Mouse (Mus musculus): ENCODE data around the gene Kdm8. TPM values are rescaled to one million over a fixed set of nuclear protein-coding genes. Genes with fewer than 3 reads are reported as not detected.

The Kdm8 gene
- polyA plus RNA-seq, 1 experiment from 2014 or later, result 10.7 TPM

- H3K4me3 ChIP-seq, result no peak overlapping the region
- no peak overlapping the region for H3K27ac ChIP-seq
- no peak overlapping the region for H3K4me2 ChIP-seq (replicated peaks)
- peaks cover 42% of the 10 kb centered on the region for H3K36me3 ChIP-seq
- no peaks in the 10 kb centered on the region for H3K9me3 ChIP-seq (replicated peaks)
- no peaks in the 10 kb centered on the region for H3K27me3 ChIP-seq
- H3K9ac ChIP-seq, result no peak overlapping the region
- peaks cover 13% of the 10 kb centered on the region for H3K4me1 ChIP-seq
- WGBS, result 94% methylated on average over 4 of the region's 4 CpGs
- no peak for ATAC-seq (ENCODE audit: low FRiP score)
Observed at GRCm38 (mm10) chr7:125470901-125471300, 26.4 kb downstream of the Kdm8 start.

- WGBS, result 32% methylated on average over 13 of the region's 13 CpGs
- Histone ChIP-seq H3K4me2 (replicated peaks) (no peak overlapping the region), H3K9ac (peak overlapping the region; percentile 2; the same call in 1 of the 2 replicates), H3K4me3 (no peak overlapping the region), H3K27ac (peak overlapping the region; percentile 42; the same call in 1 of the 2 replicates), H3K36me3 (peaks cover 30% of the 10 kb centered on the region), H3K4me1 (peaks cover 25% of the 10 kb centered on the region), H3K9me3 (replicated peaks) (no peaks in the 10 kb centered on the region), H3K27me3 (no peaks in the 10 kb centered on the region)
- peak; percentile 50 for ATAC-seq (ENCODE audit: low FRiP score)
Observed at GRCm38 (mm10) chr7:125471991-125472741, 27.7 kb downstream of the Kdm8 start.

GRCm38 (mm10) chr7:125474535-125474934, 30.1 kb downstream of the Kdm8 start:
- Histone ChIP-seq H3K27me3 (no peaks in the 10 kb centered on the region), H3K4me1 (peaks cover 31% of the 10 kb centered on the region), H3K4me3 (no peak overlapping the region), H3K4me2 (replicated peaks) (no peak overlapping the region), H3K36me3 (peaks cover 15% of the 10 kb centered on the region), H3K9ac (no peak overlapping the region), H3K27ac (no peak overlapping the region), H3K9me3 (replicated peaks) (no peaks in the 10 kb centered on the region)
- ATAC-seq (ENCODE audit: low FRiP score), result no peak
- 76% methylated on average over 4 of the region's 4 CpGs for WGBS

GRCm38 (mm10) chr7:125475601-125476251, 31.2 kb downstream of the Kdm8 start:
- peaks cover 31% of the 10 kb centered on the region for H3K4me1 ChIP-seq
- no peaks in the 10 kb centered on the region for H3K27me3 ChIP-seq
- H3K9me3 ChIP-seq (replicated peaks), result no peaks in the 10 kb centered on the region
- H3K4me2 ChIP-seq (replicated peaks), result no peak overlapping the region
- peaks cover 15% of the 10 kb centered on the region for H3K36me3 ChIP-seq
- no peak overlapping the region for H3K4me3 ChIP-seq
- H3K27ac ChIP-seq, result peak overlapping the region; percentile 35; the same call in 1 of the 2 replicates
- 55% methylated on average over 11 of the region's 11 CpGs for WGBS
- no peak for ATAC-seq (ENCODE audit: low FRiP score)
- no peak overlapping the region for H3K9ac ChIP-seq

GRCm38 (mm10) chr7:125478391-125478984, 34.0 kb downstream of the Kdm8 start:
- no peaks in the 10 kb centered on the region for H3K9me3 ChIP-seq (replicated peaks)
- peaks cover 24% of the 10 kb centered on the region for H3K36me3 ChIP-seq
- no peaks in the 10 kb centered on the region for H3K27me3 ChIP-seq
- 82% methylated on average over 7 of the region's 7 CpGs for WGBS
- peaks cover 24% of the 10 kb centered on the region for H3K4me1 ChIP-seq
- H3K27ac ChIP-seq, result no peak overlapping the region
- no peak overlapping the region for H3K4me2 ChIP-seq (replicated peaks)
- no peak overlapping the region for H3K4me3 ChIP-seq
- ATAC-seq (ENCODE audit: low FRiP score), result no peak
- no peak overlapping the region for H3K9ac ChIP-seq

GRCm38 (mm10) chr7:125480518-125480917, 36.0 kb downstream of the Kdm8 start:
- ATAC-seq (ENCODE audit: low FRiP score), result no peak
- Histone ChIP-seq H3K36me3 (peaks cover 37% of the 10 kb centered on the region), H3K4me1 (peaks cover 22% of the 10 kb centered on the region), H3K4me2 (replicated peaks) (no peak overlapping the region), H3K9me3 (replicated peaks) (no peaks in the 10 kb centered on the region), H3K27me3 (no peaks in the 10 kb centered on the region), H3K4me3 (no peak overlapping the region), H3K9ac (no peak overlapping the region), H3K27ac (no peak overlapping the region)
- 93% methylated on average over 4 of the region's 4 CpGs for WGBS

- Histone ChIP-seq H3K36me3 (peaks cover 45% of the 10 kb centered on the region), H3K27ac (no peak overlapping the region), H3K27me3 (no peaks in the 10 kb centered on the region), H3K4me1 (0 out of 2 replicates have a peak, but pooled peaks cover 4% of the 10 kb centered on the region), H3K9ac (no peak overlapping the region), H3K4me3 (no peak overlapping the region), H3K9me3 (replicated peaks) (no peaks in the 10 kb centered on the region), H3K4me2 (replicated peaks) (no peak overlapping the region)
- no peak for ATAC-seq (ENCODE audit: low FRiP score)
- WGBS, result 87% methylated on average over 3 of the region's 3 CpGs
Observed at GRCm38 (mm10) chr7:125482339-125482738, 37.9 kb downstream of the Kdm8 start.

- H3K4me3 ChIP-seq, result no peak overlapping the region
- H3K4me2 ChIP-seq (replicated peaks), result no peak overlapping the region
- H3K9ac ChIP-seq, result no peak overlapping the region
- no peaks in the 10 kb centered on the region for H3K9me3 ChIP-seq (replicated peaks)
- no peak overlapping the region for H3K27ac ChIP-seq
- WGBS, result 45% methylated on average over 2 of the region's 2 CpGs
- ATAC-seq (ENCODE audit: low FRiP score), result no peak
- no peaks in the 10 kb centered on the region for H3K27me3 ChIP-seq
- H3K4me1 ChIP-seq, result no peaks in the 10 kb centered on the region
- H3K36me3 ChIP-seq, result peaks cover 42% of the 10 kb centered on the region
Observed at GRCm38 (mm10) chr7:125482886-125483285, 38.4 kb downstream of the Kdm8 start.

- WGBS, result 94% methylated on average over 7 of the region's 7 CpGs
- Histone ChIP-seq H3K4me2 (replicated peaks) (no peak overlapping the region), H3K9ac (no peak overlapping the region), H3K4me3 (no peak overlapping the region), H3K9me3 (replicated peaks) (no peaks in the 10 kb centered on the region), H3K4me1 (peaks cover 5% of the 10 kb centered on the region), H3K27ac (no peak overlapping the region), H3K36me3 (peaks cover 41% of the 10 kb centered on the region), H3K27me3 (no peaks in the 10 kb centered on the region)
- no peak for ATAC-seq (ENCODE audit: low FRiP score)
Observed at GRCm38 (mm10) chr7:125484791-125485190, 40.3 kb downstream of the Kdm8 start.

- Histone ChIP-seq H3K9me3 (replicated peaks) (no peaks in the 10 kb centered on the region), H3K27me3 (no peaks in the 10 kb centered on the region), H3K4me2 (replicated peaks) (no peak overlapping the region), H3K4me3 (no peak overlapping the region), H3K4me1 (peaks cover 11% of the 10 kb centered on the region), H3K27ac (no peak overlapping the region), H3K9ac (no peak overlapping the region), H3K36me3 (peaks cover 34% of the 10 kb centered on the region)
- no peak for ATAC-seq (ENCODE audit: low FRiP score)
- WGBS, result 95% methylated on average over 16 of the region's 16 CpGs
Observed at GRCm38 (mm10) chr7:125486121-125486630, 41.7 kb downstream of the Kdm8 start.

- H3K36me3 ChIP-seq, result peaks cover 28% of the 10 kb centered on the region
- H3K9me3 ChIP-seq (replicated peaks), result no peaks in the 10 kb centered on the region
- H3K4me3 ChIP-seq, result no peak overlapping the region
- no peak overlapping the region for H3K4me2 ChIP-seq (replicated peaks)
- H3K9ac ChIP-seq, result no peak overlapping the region
- WGBS, result 90% methylated on average over 10 of the region's 10 CpGs
- no peak for ATAC-seq (ENCODE audit: low FRiP score)
- H3K4me1 ChIP-seq, result peaks cover 16% of the 10 kb centered on the region
- no peak overlapping the region for H3K27ac ChIP-seq
- H3K27me3 ChIP-seq, result no peaks in the 10 kb centered on the region
Observed at GRCm38 (mm10) chr7:125487126-125487525, 42.6 kb downstream of the Kdm8 start.

GRCm38 (mm10) chr7:125488706-125489105, 44.2 kb downstream of the Kdm8 start:
- WGBS, result 85% methylated on average over 6 of the region's 6 CpGs
- Histone ChIP-seq H3K4me2 (replicated peaks) (no peak overlapping the region), H3K9ac (no peak overlapping the region; the same call in 1 of the 2 replicates), H3K9me3 (replicated peaks) (no peaks in the 10 kb centered on the region), H3K27ac (no peak overlapping the region), H3K27me3 (no peaks in the 10 kb centered on the region), H3K36me3 (peaks cover 21% of the 10 kb centered on the region), H3K4me1 (peaks cover 17% of the 10 kb centered on the region), H3K4me3 (no peak overlapping the region)
- ATAC-seq (ENCODE audit: low FRiP score), result no peak
